Mouse (Mus musculus) brain, adult 10 weeks (tissue): ENCODE measurements around the gene Zdhhc5. TPM values are rescaled to one million over a fixed set of nuclear protein-coding genes. Genes with fewer than 3 reads are reported as not detected.

Source experiments
- polyA plus RNA-seq: library from polyadenylated mRNA; stranded (reverse); fragments of 350-450 nt; fragmentation: Illumina TruSeq; extraction: RNeasy Lipid Tissue Mini Kit (QIAGEN cat#74804); gene quantifications from one replicate; pipeline ENCODE4 v1.2.3, GENCODE M21; 2015; ENCODE audit warnings: low read depth, low replicate concordance

The Zdhhc5 gene
- 32.1 TPM for polyA plus RNA-seq

DNA sequence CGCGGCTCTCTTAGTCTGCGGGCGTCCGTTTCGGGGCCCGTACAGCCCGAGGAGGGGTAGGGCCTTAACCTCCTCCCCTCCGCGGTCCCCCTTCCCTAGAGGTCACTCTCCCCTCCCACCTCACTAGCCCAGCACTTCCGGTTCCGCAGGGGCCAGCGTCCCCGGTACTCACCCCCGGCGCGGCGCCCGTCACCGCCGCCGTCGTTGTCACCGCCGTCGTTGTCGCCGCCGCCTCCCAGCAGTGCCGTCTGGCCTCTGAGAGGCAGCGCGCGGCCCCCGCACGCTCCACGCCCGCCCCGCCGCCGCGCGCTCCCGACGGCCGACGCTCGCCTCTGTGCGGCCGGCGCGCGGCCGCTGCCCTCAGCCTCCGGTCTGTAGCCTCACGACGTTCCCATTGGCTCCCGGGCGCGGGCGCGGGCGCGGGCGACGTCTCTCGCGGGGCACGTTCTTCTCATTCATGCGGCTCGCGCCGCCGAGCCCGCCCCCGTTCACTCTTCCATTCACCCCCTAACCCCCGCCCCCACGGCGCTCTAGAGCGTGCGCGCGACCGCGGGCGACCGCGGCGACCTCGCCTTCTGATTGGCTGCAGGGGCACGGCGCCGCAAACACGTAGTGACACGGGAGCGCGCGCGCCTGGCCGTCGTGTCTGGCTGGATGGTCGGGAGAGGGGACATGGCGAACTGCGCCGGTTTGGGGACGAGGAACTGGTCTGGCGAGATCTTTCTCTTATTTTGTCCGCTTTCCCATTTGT lies at the start of gene Zdhhc5:
Gene Zdhhc5 (minus strand): TSS at position 370 of the 751 bp plus-strand sequence.

DNA sequence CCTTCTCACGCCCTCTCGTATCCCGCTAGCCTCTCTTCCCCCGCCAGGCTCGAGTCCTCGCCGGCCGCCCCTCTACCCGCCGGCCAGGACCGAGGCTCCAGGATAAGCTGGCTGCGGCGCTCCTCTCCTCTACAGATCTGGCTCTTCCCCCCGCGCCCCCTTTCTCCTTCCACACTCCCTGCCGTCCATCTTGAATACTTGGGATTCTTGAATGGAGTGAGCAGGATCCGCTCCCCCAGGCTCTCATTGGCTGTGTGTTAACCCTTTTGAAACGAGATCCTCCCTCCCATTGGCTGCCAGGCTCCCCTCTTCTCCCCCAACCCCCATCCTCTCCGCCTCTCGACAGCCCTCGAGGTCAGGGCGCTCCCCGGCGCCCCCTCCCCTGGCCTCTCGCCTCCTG lies 28.6 kb upstream of the Zdhhc5 start, which contains the start of gene Gm19426:
Gene Gm19426 (minus strand): TSS at position 95 of the 400 bp plus-strand sequence.

DNA sequence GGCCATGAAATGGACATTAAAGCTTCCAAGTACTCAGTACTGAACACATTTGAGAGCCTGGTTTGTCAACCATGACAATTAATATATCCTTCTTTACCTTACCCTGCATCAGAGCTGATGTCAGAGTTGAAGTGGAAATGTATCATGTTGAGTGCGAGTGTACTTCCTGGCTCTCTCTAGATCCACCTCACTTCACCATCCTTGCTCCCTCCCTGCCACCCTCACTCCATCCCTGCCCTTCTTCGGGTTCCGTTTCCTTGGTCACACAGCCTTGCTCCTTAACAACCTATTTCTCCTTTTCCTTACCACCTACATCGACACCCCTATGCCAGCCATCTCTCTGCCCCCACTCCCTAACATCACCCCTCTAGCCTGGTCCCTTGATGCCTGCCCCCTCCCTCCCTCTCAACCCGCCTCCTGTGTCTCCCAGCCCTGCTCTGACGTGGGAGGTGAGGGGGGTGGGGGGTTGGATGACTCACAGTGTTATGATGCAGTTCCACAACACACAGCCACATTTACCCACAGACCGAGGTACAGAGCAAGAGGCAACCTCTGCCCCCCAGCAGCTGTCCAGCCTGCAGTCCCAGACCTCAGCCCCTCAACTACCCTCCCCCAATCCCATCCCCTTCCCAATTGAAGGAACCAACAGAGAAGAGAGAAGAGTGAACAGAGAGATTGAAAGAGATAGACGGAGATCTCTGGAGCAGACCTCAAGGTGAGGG lies 18.8 kb upstream of the Zdhhc5 start, which contains the start of gene Ypel4:
Gene Ypel4 (plus strand): TSS at position 480 of the 722 bp plus-strand sequence.

DNA sequence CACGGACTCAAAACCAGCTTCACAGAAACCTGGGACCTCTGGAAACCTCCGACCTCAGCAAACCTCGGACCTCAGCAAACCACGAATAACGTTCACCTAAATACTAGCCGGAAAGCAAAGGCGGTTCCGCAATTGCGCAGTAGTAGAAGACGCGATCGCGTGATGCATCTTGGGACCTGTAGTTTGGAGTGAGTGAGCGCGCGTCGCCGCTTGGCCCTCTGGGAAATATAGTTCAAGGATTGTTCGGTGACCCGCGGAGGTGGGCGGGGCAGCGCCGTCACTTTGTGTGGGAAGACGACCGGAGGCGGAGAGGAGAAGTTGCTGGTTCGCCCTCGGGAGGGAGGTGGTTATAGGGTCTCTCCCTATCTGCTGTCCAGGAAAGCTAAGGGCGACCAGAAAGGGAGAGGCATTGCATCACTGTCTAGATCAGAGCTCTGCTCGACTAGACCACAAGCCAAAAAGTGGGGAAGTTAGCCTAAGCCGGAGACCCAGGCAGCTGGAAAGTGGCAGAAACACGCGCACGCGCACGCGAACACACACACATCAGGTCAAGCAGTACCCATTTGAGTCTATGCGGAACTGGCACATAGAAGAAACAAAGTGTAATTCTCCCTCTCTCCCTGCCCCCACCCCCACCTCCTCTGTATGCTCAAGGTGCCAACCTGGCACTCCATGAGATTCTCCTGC lies 12.3 kb upstream of the Zdhhc5 start, which contains the start of gene Clp1:
Gene Clp1 (minus strand): TSS at position 179 of the 687 bp plus-strand sequence.

DNA sequence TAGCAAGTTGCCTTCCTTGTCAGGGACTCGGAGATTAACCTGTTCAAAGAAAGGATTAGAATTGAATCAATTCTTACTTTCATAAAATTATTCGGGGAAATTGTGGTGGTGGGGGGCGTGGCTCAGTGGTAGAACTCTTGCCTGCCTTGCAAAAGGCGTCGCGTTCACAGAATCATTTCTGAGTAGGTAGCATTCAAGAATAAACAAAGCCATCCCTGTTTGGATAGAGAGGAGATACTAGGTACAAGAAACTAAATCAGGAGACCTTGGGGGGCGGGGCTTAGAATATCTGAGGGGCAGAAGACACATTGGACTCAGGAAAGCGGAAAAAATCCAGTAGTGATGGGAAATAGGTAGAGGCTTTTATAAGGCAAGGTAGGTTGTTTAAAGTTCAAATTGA lies 36.0 kb downstream of the Zdhhc5 start, which contains the start of gene Tmx2:
Gene Tmx2 (minus strand): TSS at position 125 of the 400 bp plus-strand sequence.

DNA sequence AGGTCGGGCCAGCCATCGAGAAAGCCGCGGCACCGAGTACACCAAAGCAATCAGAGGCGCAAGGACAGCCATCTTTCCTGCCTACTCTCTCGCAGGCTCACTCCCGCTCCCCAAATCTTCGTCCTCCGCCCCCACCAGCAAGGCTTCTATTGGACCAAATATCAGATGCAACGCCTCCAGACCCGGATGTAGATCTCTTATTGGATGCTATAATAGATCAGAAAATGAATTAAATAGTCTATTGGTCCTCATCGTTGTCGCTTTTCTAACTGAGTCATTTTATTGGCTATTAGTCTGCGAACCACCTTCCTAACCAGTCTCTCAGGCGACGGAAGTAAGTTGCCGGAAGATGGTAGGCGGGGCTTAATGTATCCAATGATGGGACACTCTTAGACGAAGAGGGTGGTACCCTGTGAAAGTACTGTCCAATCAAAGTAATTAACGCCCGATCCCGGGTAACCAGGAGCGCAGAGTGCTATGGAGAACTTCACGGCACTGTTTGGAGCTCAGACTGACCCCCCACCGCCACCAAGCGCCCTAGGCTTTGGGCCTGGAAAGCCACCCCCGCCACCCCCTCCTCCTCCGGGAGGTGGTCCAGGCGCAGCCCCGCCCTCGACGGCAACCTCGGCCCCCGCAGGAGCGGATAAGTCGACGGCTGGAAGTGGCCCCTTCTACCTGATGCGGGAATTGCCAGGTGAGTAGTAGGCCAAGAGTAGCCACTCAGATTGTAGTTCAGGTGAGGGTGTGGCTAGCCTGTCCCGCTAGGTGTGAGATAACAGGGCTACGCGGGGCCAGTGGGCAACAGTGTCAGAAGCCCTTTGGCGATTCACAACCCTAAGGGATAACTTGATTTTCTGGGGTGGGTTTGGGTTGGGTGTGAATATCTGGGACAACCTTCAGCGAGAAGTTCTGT lies 36.8 kb downstream of the Zdhhc5 start, which contains the start of the genes Gm28635 and Med19:
Gene Gm28635 (minus strand): TSS at position 74 of the 913 bp plus-strand sequence.
Gene Med19 (plus strand): TSS at position 435 of the 913 bp plus-strand sequence.

DNA sequence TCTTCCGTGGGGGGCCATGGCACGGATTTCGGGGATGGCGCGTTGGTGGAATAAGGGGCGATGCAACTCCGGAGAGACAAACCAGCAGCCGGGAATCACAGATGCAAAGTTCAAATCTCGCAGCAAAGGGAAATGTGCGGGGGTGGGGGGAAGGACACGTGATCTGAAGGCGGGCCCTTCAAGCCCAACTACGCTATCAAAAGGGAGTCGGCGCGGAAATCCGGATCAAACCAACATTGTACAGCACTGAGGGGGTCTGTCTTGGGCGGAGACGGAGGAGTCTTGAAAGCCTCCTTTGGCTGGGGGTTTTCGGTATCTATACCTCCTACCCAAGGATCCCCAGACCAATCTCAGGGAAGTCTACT lies 44.4 kb downstream of the Zdhhc5 start, which contains the start of gene Selenoh:
Gene Selenoh (minus strand): TSS at position 202 of the 365 bp plus-strand sequence.

DNA sequence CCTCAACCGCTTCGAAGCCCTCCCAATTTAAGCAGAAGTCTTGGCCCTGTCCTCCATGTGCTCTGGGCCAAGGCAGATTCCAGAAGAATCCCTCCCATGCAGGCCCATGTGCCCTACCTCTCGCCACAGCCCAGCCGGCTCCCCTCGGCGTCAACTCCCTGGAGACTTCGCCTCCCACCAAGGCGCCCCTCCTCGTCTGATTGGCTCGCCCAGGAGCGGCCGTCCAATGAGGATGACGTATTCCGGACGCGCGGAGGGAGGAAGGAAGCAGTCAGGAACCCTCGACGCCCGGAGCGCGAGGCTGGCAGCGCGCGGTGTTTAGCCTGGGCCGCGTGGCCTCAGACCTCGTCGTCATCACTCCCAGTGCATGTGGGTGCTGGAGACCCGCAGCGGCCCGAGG lies 56.2 kb downstream of the Zdhhc5 start, which contains the start of gene Btbd18:
Gene Btbd18 (plus strand): TSS at position 274 of the 400 bp plus-strand sequence.

DNA sequence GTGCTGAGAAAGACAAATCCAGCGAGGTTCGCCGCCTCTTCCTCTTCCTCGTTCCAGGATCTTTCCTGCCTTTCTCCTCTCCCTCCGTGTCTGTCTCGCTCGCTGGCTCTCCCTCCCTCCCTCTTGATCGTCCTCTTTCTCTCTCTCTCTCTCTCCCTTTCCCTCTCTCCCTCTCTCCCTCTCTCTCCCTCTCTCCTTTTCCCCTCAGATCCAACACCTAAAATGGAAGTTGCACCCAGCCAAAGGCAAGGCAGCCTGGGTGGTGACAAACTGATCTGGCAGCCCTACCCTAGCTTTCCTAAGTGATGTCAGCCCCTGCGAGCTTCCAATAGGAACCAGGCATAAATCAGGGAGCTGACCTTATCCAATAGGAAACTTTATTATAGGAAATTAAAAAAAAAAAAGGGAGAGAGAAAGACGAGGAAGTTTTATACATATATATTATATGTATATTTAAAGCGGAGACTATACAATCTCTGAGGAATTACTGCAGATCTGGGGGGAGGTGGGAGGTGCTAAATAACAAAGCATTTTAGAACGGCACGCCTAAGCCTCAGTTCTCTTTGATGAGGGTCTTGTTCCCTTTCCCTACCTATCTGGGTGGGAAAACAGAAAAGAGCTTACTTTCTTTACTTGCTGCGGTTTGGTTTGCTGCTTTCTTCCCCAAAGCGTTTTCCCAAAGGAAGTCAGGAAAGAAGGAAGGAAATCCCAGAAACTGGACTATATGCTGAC lies 64.3 kb downstream of the Zdhhc5 start, which contains the start of gene Ctnnd1:
Gene Ctnnd1 (minus strand): TSS at position 302 of the 732 bp plus-strand sequence.

Other genes with a start within 250 kb of the Zdhhc5 start
- gene Tfpi, start 238.4 kb downstream of the Zdhhc5 start, polyA plus RNA-seq = 4.7 TPM
- gene Ctnnd1, start 64.4 kb downstream of the Zdhhc5 start, polyA plus RNA-seq = 42.0 TPM
- not detected for gene Btbd18, start 56.1 kb downstream of the Zdhhc5 start, polyA plus RNA-seq
- 53.2 TPM for gene Selenoh, start 44.4 kb downstream of the Zdhhc5 start, polyA plus RNA-seq
- gene Gm28635, start 37.1 kb downstream of the Zdhhc5 start, polyA plus RNA-seq = not detected
- 42.9 TPM for gene Med19, start 36.8 kb downstream of the Zdhhc5 start, polyA plus RNA-seq
- 415 TPM for gene Tmx2, start 36.0 kb downstream of the Zdhhc5 start, polyA plus RNA-seq
- 10.1 TPM for gene Clp1, start 12.2 kb upstream of the Zdhhc5 start, polyA plus RNA-seq
- 87.0 TPM for gene Ypel4, start 18.9 kb upstream of the Zdhhc5 start, polyA plus RNA-seq
- 0.74 TPM for gene Gm19426, start 28.5 kb upstream of the Zdhhc5 start, polyA plus RNA-seq
- gene Serping1, start 60.3 kb upstream of the Zdhhc5 start, polyA plus RNA-seq = 9.7 TPM
- gene Ube2l6, start 83.6 kb upstream of the Zdhhc5 start, polyA plus RNA-seq = 10.6 TPM
- gene Smtnl1, start 107.5 kb upstream of the Zdhhc5 start, polyA plus RNA-seq = not detected
- 96.8 TPM for gene Timm10, start 111.8 kb upstream of the Zdhhc5 start, polyA plus RNA-seq
- not detected for gene Slc43a1, start 123.7 kb upstream of the Zdhhc5 start, polyA plus RNA-seq
- 36.4 TPM for gene Rtn4rl2, start 171.5 kb upstream of the Zdhhc5 start, polyA plus RNA-seq
- gene Slc43a3, start 221.4 kb upstream of the Zdhhc5 start, polyA plus RNA-seq = 1.1 TPM